In the genomic region with DNA sequence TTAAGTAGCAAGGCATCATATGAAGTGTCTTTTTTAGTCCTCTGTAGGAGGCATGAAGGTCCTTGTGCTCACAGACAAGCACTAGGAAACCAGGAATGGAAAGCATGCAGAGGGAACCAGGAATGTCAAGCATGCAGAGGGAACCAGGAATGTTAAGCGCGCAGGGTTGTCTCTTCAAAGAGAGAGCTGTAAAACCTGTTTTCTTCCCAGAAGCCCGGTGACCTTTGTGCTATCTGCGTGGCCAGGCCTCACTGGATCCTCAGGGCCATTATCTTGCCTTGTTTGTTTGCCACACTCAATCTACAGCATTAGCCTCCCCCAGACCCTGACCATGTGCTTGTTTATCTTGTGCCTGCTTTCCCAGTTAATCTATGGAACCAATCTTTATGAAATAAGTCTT, we compare ENCODE assay signal across 13 mouse cellular contexts. TPM values are rescaled to one million over a fixed set of nuclear protein-coding genes. Genes with fewer than 3 reads are reported as not detected.
DNase-seq lines count a peak whose midpoint lies in the region; ATAC-seq and TF ChIP-seq lines count a peak whose summit lies in the region.
"Had no signal": no experiment of that assay in that cellular context is flagged by ENCODE, and none has a peak within 500 bp of the region (broad histone marks: within the 10 kb centered on the region; RNA-seq: fewer than 3 reads in every experiment).

No protein-coding gene starts in this region.

- 27% methylated on average over 4 of the region's 4 CpGs for WGBS in heart, postnatal 0 days
- WGBS in lung, embryonic 16.5 days: 16% methylated on average over 4 of the region's 4 CpGs
- WGBS in forebrain, postnatal 0 days: 71% methylated on average over 4 of the region's 4 CpGs

- no peak overlapping the region for H3K4me3 ChIP-seq in heart, postnatal 0 days (ENCODE audit: low read depth, low read length)
- H3K4me3 ChIP-seq in lung, embryonic 16.5 days (ENCODE audit: low read length): no peak overlapping the region
- no peak overlapping the region for H3K4me3 ChIP-seq in forebrain, postnatal 0 days (ENCODE audit: low read depth, low read length)
- H3K4me3 ChIP-seq: embryonic facial prominence, embryonic 12.5 days; midbrain, embryonic 15.5 days had no signal

- no peak overlapping the region for H3K9ac ChIP-seq in heart, postnatal 0 days (replicated peaks; ENCODE audit: low read depth, low read length)
- no peak overlapping the region for H3K9ac ChIP-seq in lung, embryonic 16.5 days (ENCODE audit: low read length)
- H3K9ac ChIP-seq in forebrain, postnatal 0 days: no peak overlapping the region
- H3K9ac ChIP-seq: embryonic facial prominence, embryonic 12.5 days; midbrain, embryonic 15.5 days had no signal

- no peak for TF ChIP-seq CTCF in heart, postnatal 0 days (IDR thresholded peaks at IDR 0.05; ENCODE audit: low read depth)
- no peak for TF ChIP-seq CTCF in Patski (IDR thresholded peaks at IDR 0.05)
- TF ChIP-seq CTCF in forebrain, postnatal 0 days (IDR thresholded peaks at IDR 0.05; ENCODE audit: low read depth): no peak

- no peak for TF ChIP-seq EP300 in heart, postnatal 0 days (IDR thresholded peaks at IDR 0.05; ENCODE audit: low read depth)

- CTCF ChIA-PET in Patski (lab: Charles Lee): no interaction called here

- no peaks in the 10 kb centered on the region for H3K27me3 ChIP-seq in heart, postnatal 0 days (ENCODE audit: control insufficient read depth, insufficient read depth, low read length)
- no peaks in the 10 kb centered on the region for H3K27me3 ChIP-seq in Patski
- H3K27me3 ChIP-seq in lung, embryonic 16.5 days (ENCODE audit: control insufficient read depth, insufficient read depth, low read depth, low read length): no peaks in the 10 kb centered on the region
- no peaks in the 10 kb centered on the region for H3K27me3 ChIP-seq in forebrain, postnatal 0 days (ENCODE audit: insufficient read depth, low read length)
- H3K27me3 ChIP-seq: CH12.LX; embryonic facial prominence, embryonic 12.5 days; midbrain, embryonic 15.5 days had no signal

- H3K4me2 ChIP-seq in heart, postnatal 0 days (ENCODE audit: low read depth, low read length): no peak overlapping the region
- H3K4me2 ChIP-seq in lung, embryonic 16.5 days (ENCODE audit: low read depth, low read length): no peak overlapping the region
- H3K4me2 ChIP-seq in forebrain, postnatal 0 days (ENCODE audit: low read depth): no peak overlapping the region
- H3K4me2 ChIP-seq: embryonic facial prominence, embryonic 12.5 days; midbrain, embryonic 15.5 days had no signal

- in situ Hi-C loops in Patski (cut with MboI; ENCODE audit: low pct_unique_long_range_greater_than_20kb): no loop called here

- POLR2A ChIA-PET in Patski (lab: Charles Lee): interaction anchor here (1.4 kb wide), 1 partner anchor 24 kb away, joined by 3 read pairs; no protein-coding TSS in a partner anchor

- no peaks in the 10 kb centered on the region for H3K36me3 ChIP-seq in heart, postnatal 0 days (replicated peaks; ENCODE audit: control insufficient read depth, insufficient read depth, low read length)
- no peaks in the 10 kb centered on the region for H3K36me3 ChIP-seq in lung, embryonic 16.5 days (ENCODE audit: control insufficient read depth, insufficient read depth, low read length)
- H3K36me3 ChIP-seq in forebrain, postnatal 0 days (ENCODE audit: insufficient read depth): no peaks in the 10 kb centered on the region
- H3K36me3 ChIP-seq: embryonic facial prominence, embryonic 12.5 days; midbrain, embryonic 15.5 days had no signal

- peak; percentile 30; the same call in 1 of the 2 replicates for ATAC-seq in heart, postnatal 0 days (ENCODE audit: insufficient read depth, low read depth)
- peak; percentile 90 for ATAC-seq in Patski
- peak; percentile 61; the same call in 1 of the 2 replicates for ATAC-seq in lung, embryonic 16.5 days (ENCODE audit: low read depth)
- no peak for ATAC-seq in forebrain, postnatal 0 days
- ATAC-seq: midbrain, embryonic 15.5 days had no signal

- DNase-seq in heart, postnatal 0 days (ENCODE audit: low spot score): peak; percentile 13
- DNase-seq in heart, adult 9 months (ENCODE audit: low spot score in 2 of 2): no peak
- no peak for DNase-seq in Patski (ENCODE audit: low read depth, low spot score)
- peak; percentile 50 for DNase-seq in kidney, adult 9 months
- DNase-seq in right cerebral cortex, postnatal 4 days: no peak
- no peak for DNase-seq in layer of hippocampus, postnatal 10 days (ENCODE audit: low spot score in 2 of 2)
- DNase-seq in forebrain, postnatal 0 days: no peak
- DNase-seq: gastrocnemius, postnatal 25 days; thymus, adult 18-20 months had no signal

- H3K9me3 ChIP-seq in heart, postnatal 0 days (replicated peaks; ENCODE audit: control insufficient read depth, low read length): no peaks in the 10 kb centered on the region
- no peaks in the 10 kb centered on the region for H3K9me3 ChIP-seq in lung, embryonic 16.5 days (ENCODE audit: control insufficient read depth, low read length)
- H3K9me3 ChIP-seq in forebrain, postnatal 0 days (ENCODE audit: low read length): no peaks in the 10 kb centered on the region
- H3K9me3 ChIP-seq: embryonic facial prominence, embryonic 12.5 days; midbrain, embryonic 15.5 days had no signal

- peak overlapping the region; percentile 46; the same call in 1 of the 2 replicates for H3K27ac ChIP-seq in heart, postnatal 0 days (ENCODE audit: low read depth)
- no peak overlapping the region for H3K27ac ChIP-seq in lung, embryonic 16.5 days (ENCODE audit: low read length)
- H3K27ac ChIP-seq in forebrain, postnatal 0 days (ENCODE audit: low read depth, low read length): no peak overlapping the region
- H3K27ac ChIP-seq: embryonic facial prominence, embryonic 12.5 days; midbrain, embryonic 15.5 days had no signal

- no peaks in the 10 kb centered on the region for H3K4me1 ChIP-seq in heart, postnatal 0 days (ENCODE audit: control insufficient read depth, insufficient read depth)
- H3K4me1 ChIP-seq in lung, embryonic 16.5 days (replicated peaks; ENCODE audit: control insufficient read depth, insufficient read depth, low read length): no peaks in the 10 kb centered on the region
- no peaks in the 10 kb centered on the region for H3K4me1 ChIP-seq in forebrain, postnatal 0 days (ENCODE audit: insufficient read depth)
- H3K4me1 ChIP-seq: embryonic facial prominence, embryonic 12.5 days; midbrain, embryonic 15.5 days had no signal

RNA-seq across cellular contexts. Expression of a gene that starts 10.6 kb away (rescaled TPM):
- 17.7 and 44.0 TPM in 2 replicates for total RNA-seq in heart, postnatal 0 days (2014; rRNA removed; ENCODE audit: low replicate concordance)
- polyA plus RNA-seq in heart, postnatal 0 days (2015; fragmentation: Nextera tagmentation; extraction: Ambion mirVana): 64.9 and 78.4 TPM in 2 replicates
- 82.4 TPM for polyA plus RNA-seq in Patski (2021)
- polyA plus RNA-seq in lung, embryonic 16.5 days (2015; fragmentation: Nextera tagmentation; extraction: Ambion mirVana): 92.9 and 95.7 TPM in 2 replicates
- total RNA-seq in layer of hippocampus, postnatal 10 days (2021): 100 to 1,000 TPM in 1 of 2 experiments, 10 to 100 TPM in 1; 95.1 to 107 TPM
- total RNA-seq in forebrain, postnatal 0 days (2014; rRNA removed): 77.9 and 98.0 TPM in 2 replicates
- polyA plus RNA-seq in forebrain, postnatal 0 days (2015; fragmentation: Nextera tagmentation; extraction: Ambion mirVana): 174 and 215 TPM in 2 replicates

RNA-seq across cellular contexts. Expression of a gene that starts 13.8 kb away (rescaled TPM):
- total RNA-seq in heart, postnatal 0 days (2014; rRNA removed; ENCODE audit: low replicate concordance): 4.6 and 11.7 TPM in 2 replicates
- 8.3 and 9.5 TPM in 2 replicates for polyA plus RNA-seq in heart, postnatal 0 days (2015; fragmentation: Nextera tagmentation; extraction: Ambion mirVana)
- polyA plus RNA-seq in Patski (2021): 66.1 TPM
- polyA plus RNA-seq in lung, embryonic 16.5 days (2015; fragmentation: Nextera tagmentation; extraction: Ambion mirVana): 22.2 and 24.7 TPM in 2 replicates
- total RNA-seq in layer of hippocampus, postnatal 10 days (2021): 10 to 100 TPM; 40.1 to 42.0 TPM
- 21.8 and 28.6 TPM in 2 replicates for total RNA-seq in forebrain, postnatal 0 days (2014; rRNA removed)
- 11.7 and 13.8 TPM in 2 replicates for polyA plus RNA-seq in forebrain, postnatal 0 days (2015; fragmentation: Nextera tagmentation; extraction: Ambion mirVana)

RNA-seq across cellular contexts. Expression of a gene that starts 45.1 kb away (rescaled TPM):
- 9.2 TPM in 2 replicates for total RNA-seq in heart, postnatal 0 days (2014; rRNA removed; ENCODE audit: low replicate concordance)
- 16.1 and 23.6 TPM in 2 replicates for polyA plus RNA-seq in heart, postnatal 0 days (2015; fragmentation: Nextera tagmentation; extraction: Ambion mirVana)
- polyA plus RNA-seq in Patski (2021): 37.1 TPM
- polyA plus RNA-seq in lung, embryonic 16.5 days (2015; fragmentation: Nextera tagmentation; extraction: Ambion mirVana): 34.3 and 35.5 TPM in 2 replicates
- total RNA-seq in layer of hippocampus, postnatal 10 days (2021): 10 to 100 TPM; 15.2 to 17.3 TPM
- 17.1 and 24.5 TPM in 2 replicates for total RNA-seq in forebrain, postnatal 0 days (2014; rRNA removed)
- polyA plus RNA-seq in forebrain, postnatal 0 days (2015; fragmentation: Nextera tagmentation; extraction: Ambion mirVana): 21.9 and 22.4 TPM in 2 replicates

Comparison
In these comparisons a context has a peak if more than half of its experiments do, and no peak if none do; other contexts are left out.
1. DNase-seq: peak in heart, postnatal 0 days (single experiment) and kidney, adult 9 months (single experiment); none in heart, adult 9 months (0 of 2), Patski (single experiment), right cerebral cortex, postnatal 4 days (single experiment), layer of hippocampus, postnatal 10 days (0 of 2) and forebrain, postnatal 0 days (single experiment).